Mouse (Mus musculus): ENCODE data around the gene Cep104.

DNA sequence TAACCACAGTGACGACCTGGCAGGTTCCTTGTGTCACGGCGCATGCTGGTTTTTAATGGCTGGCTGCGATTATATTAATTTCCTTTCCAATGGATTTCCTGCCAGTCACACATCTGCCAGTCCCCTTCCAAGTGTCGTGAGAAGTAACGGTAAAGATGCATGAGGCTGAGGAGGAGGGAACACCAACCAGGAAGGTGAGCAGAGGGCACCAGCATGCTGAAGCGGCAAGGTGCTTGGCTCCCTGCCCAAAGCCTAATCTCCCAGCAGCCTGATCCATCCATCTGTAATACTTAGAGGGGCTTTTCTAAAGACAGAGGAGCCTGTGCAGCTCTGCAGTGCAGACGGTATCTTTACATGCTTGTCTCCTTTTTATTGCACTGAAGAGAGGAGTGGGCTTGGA lies 19.3 kb upstream of the Cep104 start:
- no peak for TF ChIP-seq USF1 (IDR thresholded peaks at IDR 0.05; ENCODE audit: low read depth)
- no peak for TF ChIP-seq MYOG (IDR thresholded peaks at IDR 0.05; ENCODE audit: control insufficient read depth, extremely low read depth, insufficient read length)
